Mouse (Mus musculus) frontal cortex, adult (tissue): Measurements from ENCODE around the gene Gjc2.
A peak's percentile ranks its signal among the peaks of the same experiment; 100 is the strongest.
"Not testable (repeated sequence)": the region's sequence is repeated elsewhere in the genome, so short reads cannot be mapped to it uniquely, and the experiment has no call there.

Experiments
- ATAC-seq: cut with Nextera tagmentation; 2 replicates; pipeline ENCODE4 v1.9.2; 2017; ENCODE audit warnings: mild to moderate bottlenecking, moderate library complexity, mixed read lengths; ENCODE audit not compliant: low TSS enrichment

The Gjc2 gene

DNA sequence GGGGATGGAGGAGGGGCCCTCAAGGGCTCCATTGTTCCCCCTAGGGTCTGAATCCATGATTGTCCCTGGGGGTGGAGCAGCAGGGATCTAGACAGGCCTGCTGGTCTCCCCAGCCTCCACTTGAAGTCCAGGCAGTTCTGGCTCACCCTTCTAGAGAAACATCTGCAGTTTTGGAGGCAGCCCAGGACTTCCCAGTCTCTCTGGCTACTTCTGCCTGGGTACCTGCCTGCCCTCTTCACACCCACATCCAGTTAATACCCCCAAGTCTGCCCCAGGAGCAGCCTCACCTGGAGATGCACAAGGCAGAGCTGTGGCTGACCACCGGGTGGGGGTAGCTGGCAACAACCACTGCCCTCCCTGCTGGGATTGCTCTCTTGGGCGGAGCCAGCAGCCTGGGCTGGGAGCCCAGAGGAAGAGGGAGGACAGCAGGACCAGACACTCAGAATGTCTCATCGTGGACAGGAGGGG is at the start of gene Gjc2:
Gene Gjc2 (minus strand): TSS at position 350 of the 468 bp plus-strand sequence.
- peak; percentile 50 for ATAC-seq

DNA sequence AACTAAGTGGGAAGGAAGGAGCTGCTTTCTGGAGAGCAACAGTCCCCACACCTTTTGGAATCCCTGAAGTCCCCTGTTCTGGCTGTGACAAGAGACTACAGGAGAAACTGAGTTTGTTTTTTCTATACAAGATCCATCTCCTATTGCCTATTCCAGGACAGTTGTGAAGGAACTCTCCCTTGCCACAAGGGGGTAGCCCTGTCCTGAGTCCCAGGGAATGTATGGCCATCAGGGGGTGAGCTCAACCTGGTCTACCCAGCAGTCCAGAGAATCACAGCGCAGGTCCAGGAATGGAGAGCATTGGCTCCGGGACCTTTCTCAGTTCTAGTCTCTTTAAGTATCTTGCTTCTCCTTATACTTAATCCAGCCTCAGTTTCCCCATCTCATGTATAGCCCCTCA is 49.8 kb upstream of the Gjc2 start:
- ATAC-seq = no peak

DNA sequence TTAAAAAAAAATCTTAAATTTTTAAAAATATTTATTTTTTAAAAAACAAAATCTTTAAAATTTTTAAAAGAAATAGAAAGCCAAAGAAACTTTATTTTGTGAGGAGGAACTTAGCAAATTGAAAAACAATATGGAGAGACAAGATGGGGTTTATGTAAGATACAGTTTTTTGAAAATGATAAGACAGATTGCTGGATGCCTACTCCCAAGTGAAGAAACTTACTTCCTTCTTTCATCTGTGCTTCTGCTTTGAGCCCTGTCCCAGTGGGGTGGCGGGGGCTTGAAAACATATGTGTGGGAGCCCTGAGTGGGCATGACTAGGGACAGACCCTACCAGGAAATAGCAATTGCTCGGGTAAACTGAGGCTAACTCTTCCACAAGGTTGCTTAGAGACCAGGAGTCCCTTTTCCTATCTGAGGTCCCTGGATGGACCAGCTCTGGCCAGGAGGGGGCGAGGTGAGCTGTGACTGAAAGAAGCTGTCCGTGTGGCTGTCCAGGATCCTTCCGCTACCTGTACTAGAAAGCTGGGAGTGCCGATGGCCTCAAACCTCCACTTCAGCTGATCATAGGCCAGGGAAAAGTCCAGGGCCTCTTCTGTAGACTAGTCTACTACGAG is 47.2 kb upstream of the Gjc2 start:
- ATAC-seq = 0 out of 2 replicates have a peak, but pooled peaks have one; percentile 29

DNA sequence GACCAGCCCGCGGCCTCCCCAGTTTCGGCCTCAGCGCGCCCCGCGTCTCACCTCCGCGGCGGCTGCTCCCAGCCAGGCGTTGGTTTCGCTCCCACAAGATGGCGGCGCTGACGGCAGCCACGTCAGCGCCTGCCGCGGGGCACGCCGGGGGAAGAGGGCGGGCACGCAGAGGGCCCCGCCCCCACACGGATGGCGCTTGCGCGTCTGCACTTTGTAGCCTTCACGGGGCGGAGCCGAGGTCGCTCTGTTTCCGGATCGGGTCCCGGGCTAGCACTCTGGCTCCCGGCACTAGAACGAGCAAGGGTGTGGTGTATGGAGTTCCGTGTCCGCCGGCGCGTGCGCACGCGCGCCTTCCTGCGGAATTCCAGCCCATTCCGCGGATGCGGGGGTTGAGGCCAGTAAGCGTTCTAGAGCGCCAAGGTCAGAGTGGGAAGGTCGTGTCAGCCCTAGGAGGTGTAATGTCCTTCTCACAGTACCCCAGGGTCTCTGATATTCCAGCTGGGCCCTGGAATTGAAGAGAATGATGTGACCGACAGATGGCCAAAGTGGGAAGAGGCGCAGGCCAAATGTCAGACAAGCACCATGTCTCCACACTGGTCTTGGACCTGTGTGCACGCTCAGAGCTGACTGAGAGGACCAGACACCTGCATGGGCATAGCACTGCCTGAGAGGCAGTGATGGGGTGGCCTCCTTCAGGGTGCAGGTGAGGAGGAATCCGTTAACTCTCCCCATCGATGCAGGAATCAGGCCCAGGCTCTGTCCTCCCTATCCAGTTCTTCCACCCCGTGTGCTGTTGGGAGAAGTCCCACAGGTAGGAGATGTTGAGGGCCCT is 45.3 kb upstream of the Gjc2 start, which contains the start of gene Arf1:
Gene Arf1 (minus strand): TSS at position 149 of the 832 bp plus-strand sequence.
- ATAC-seq = peak; percentile 90

DNA sequence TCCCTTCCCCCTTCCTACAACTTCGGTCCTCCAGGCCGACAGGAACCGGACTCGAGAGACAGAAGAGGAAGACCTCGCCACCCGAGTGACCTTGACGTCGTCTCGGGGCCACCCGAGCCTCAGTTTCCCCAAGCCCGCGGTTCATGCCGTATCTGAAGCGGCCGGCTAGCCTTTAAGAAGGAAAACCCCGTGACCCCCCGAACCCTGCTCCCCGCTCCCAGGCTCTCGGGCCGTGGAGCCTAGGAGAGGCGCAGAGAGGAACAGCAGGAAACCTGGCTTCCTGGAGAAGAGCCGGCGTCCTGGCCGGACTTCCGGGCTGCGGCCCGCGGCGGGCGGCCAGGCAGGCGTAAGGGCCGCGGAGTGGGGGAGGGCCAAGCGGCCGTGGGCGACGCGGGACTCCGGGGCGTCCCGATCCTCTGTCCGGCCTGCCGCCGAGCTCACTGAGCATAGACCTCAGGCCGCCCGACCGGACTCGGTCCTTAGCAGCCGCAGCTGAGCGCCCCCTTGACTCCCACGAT is 44.6 kb upstream of the Gjc2 start:
- peak; percentile 52 for ATAC-seq

DNA sequence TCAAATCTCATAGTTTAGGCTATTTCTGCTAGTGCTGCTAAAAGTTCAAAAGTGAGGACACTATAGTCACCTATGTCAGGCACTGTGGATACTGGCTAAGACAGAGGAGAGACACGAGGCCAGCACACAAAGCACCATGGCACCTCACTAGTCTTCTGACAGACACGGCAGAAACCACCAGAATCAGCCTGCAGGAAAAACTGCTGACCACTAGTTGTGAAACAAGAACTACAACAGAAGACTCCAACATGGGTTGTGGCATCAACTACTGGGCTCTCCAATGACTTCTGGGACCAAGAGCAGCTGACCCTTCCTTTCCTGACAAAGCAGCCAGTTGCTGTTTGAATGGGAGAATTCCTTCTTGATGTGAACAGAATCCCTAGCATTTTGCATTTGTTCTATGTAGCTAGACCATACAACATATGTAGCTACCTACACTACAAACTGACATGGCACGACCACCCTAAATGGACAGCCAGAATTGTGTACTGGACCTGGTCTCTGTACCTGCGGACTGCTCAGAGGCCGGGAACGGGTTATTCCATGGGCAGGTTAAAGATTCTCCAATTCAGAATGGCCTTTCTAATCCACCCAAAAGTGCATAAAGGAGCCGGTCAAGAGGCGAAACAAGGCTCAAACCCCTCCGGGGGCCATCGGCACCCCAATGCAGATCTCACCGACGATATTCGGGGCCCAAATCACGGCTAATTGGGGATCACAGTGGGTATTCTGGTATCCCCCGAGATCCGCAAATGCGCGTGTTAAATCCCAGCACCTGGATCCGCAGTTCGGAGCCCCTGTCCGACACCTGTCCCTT is 44.0 kb upstream of the Gjc2 start:
- ATAC-seq = no peak

DNA sequence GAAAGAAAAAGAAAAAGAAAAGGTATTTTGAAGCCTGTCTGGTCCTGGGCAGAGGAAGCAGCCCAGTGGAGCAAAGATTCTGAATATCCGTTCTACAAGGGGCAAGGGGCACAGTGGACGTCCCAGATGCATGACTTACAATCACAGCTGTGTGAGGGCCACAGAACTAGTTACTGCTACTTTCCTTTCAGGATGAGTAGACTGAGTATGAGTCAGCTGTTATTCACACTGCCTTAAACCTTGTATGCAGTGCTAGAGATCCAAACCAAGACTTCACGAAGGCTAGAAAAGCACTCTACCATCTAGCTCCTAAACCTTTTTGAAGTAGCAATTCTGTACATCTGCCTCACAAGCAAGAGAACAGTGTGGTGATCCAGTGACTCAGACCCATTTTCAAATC is 43.2 kb upstream of the Gjc2 start:
- no peak for ATAC-seq

DNA sequence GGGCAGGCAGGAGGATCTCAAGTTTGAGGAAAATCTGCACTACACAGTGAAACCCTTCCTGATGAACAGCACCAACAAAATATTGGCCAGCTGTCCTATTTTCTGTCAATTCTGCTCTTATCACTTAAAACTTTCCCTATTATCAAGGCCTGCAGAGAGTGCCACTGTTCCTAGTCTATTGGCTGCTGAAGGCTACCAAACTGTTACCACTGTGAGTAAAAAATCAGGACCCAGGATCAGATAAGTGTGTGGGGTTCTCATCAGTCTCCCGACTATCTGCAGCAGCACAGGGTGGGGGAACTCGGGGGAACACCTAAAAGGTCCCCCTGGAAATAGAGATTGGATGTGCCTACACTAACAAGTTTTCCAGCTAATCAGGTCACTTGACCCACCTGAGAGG is 42.2 kb upstream of the Gjc2 start:
- ATAC-seq = no peak

DNA sequence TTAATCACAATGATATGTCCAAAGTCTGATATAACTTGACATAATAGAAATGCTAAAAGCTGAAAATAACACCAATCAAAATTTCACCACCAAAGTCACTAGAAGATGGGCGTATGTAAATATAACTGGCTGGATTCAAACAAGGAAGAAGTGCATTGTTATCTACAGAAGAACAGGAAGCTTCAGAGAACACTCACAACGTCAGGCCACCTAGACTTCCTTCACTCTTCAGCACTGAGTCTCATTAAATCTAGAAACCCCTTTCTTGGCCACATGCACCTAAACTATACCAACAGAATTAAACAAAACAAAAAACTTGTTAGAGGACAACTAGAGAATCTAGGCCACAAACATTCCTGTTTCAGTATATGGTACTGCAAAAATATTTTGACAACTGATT is 41.5 kb upstream of the Gjc2 start:
- no peak for ATAC-seq

DNA sequence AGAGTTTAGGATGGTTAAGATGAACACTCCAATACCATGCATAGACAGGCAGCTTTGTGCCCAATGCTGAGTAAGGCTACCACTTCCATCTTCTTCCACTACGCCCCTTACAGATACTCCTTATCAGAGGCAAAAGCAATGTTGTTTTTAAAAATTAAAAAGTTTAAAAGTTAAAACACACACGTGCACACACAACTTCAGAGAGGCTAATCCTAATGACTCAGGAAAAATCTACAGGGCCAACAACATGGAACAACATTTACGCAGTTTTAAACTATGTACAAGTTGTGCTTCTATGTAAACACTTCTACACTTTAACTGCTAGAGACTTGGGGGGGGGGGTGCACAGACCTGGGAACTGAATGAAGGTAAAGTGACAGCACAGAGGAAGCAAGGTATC is 41.0 kb upstream of the Gjc2 start:
- no peak for ATAC-seq

DNA sequence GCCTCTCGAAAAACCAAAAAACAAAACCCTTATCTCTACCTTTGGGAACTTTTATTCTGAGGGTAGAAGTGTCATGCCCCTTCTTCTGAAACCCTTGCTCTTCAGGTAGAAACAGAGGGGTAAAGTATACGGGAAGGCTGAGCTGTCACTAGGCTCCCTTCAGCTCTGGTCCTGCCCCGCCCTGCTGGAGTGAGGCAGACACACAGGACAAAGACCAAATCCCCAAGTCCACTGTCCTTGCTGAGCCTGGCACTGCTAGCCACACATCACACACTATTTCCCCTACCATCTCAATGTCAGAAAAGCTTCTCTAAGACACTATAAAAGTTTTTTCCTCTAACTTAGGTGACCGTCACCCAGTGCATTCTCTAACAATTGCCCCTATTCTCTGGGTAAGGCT is 39.3 kb upstream of the Gjc2 start:
- ATAC-seq = no peak

DNA sequence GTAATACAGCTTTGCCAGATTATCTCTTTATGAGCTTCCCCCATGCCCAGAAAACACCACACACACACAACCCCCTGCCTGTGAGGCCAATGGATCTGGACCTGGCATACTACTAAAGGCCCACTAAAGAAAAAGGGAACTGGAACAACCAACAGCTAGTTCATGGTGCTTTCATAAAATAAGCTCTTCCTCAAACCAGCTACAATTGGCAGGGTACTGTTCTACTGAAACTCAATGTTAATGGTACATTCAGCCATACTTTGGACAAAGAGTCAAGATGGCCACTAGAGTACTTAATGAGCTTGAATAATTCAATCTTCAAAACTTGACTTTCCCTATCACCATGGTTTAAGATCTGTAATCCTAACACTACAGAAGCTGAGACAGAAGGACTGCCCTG is 38.6 kb upstream of the Gjc2 start:
- ATAC-seq = no peak

DNA sequence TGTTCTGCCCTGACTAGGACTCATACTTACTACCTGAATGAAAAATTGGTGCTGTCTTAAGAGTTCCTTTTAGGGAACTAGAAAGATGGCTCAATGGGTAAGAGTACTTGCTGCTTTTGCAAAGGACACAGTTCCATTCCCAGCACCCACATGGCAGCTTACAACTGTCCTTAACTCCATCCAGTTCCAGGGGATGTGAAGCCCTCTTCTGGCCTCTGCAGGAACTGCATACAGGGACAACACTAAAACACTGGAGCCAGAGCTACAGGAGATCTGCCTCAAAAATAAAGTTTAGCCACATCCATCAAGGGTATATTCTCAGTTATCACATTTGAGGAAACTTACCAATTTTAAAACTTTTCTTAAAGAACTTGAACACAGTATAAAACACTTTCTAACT is 36.1 kb upstream of the Gjc2 start:
- ATAC-seq = no peak

DNA sequence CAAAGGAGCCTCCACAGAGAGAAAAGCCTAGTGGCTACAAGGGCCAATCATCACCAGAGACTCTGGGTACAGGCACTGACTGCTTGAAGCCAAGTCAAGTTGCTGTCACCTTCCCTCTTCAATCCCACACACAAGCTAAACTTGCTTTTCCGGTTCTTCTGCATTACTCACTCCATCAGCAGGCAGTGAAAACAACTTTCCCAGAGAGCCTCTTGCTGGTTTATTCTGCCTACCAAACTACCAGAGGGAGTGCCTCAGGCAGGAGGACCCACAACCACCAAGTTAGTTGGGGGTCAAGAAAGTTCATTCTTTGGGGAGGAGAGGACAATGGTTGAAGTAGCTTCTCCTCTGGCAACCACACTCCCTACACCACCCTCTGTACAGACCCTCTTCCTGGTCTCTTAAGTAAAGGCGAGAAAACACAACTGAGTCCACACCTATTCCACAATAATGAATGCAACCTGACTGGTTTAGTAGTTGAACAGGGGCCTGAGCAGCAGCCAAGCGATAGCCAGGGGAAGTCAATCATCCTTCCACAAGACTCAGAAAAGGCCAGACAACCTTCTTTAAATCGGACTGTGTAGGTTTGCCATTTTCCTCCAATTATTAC is 35.5 kb upstream of the Gjc2 start:
- peak; percentile 66; the same call in 1 of the 2 replicates for ATAC-seq

DNA sequence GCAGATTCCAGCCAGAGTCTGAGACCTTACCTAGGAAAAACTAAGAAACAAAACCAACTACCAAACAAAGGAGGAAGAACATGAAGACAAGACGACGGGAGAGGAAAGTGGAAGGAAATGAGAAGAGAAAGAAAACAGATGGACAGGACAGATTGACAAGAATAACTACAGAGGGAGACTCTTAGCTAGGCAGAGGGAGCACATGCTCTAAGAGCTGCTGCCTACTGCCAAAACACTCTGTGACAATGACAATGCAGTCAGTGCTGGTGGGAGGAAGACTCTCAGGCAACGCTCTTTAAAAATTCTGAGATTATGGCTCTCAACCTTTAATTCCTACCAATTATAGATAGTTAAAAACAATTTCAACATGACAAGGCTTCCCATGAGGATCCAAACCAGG is 33.9 kb upstream of the Gjc2 start:
- peak; percentile 83 for ATAC-seq

DNA sequence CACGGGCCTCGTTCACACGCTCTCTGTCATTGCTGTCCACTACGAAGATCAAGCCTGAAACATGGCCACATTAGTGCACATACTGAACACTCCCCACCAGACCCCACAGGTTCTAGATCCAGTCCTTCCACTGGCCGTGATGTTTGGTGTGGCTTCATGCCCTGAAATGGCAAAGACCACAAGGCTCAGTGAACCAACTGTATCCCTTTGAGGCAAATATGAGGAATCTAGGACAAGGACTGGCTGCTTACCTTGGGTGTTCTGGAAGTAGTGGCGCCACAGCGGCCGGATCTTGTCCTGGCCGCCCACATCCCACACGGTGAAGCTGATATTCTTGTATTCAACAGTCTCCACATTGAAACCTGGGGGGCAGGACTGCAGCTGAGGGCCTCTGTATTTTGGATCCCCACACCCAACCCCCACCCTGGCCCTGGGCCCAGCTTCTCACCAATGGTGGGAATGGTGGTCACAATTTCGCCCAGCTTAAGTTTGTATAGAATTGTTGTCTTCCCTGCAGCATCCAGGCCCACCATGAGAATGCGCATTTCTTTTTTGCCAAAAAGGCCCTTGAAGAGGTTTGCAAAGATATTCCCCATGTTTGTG is 30.0 kb upstream of the Gjc2 start:
- ATAC-seq = no peak

DNA sequence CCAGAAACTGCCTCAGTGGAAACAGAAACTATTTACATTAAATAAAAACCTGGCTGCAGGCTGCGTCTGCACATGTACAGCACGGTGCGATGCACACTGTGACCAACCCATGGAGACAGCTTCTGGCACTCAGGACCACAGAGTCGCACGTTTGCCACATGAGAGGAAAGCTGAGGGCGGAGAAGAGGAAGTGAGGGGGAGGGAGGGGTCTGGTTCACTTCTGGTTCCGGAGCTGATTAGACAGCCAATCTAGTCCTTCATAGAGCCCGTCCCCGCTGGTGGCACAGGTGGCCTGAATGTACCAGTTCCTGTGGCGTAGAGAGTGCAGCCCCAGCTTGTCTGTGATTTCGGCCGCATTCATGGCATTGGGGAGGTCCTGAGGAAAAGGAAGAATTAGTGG is 29.3 kb upstream of the Gjc2 start:
- not testable (repeated sequence) for ATAC-seq

DNA sequence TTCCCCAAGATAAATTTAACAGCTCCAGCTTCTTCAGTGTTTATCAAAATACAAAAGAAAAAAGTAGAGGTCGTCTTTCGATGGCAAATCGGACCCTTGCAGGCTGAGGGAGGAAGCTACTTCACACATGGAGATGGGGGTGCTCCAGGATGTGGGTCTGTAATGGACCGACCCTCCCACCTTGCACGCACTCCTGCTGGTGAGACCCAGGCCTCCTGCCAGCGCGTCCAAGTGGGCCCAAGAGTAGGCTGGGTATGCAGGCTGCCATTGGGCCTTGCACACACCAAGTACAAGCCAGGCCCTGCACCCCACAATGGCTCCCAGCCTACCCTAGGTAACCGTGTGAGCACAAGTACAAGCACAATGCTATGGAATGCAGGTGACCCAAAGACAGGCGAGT is 28.5 kb upstream of the Gjc2 start:
- not testable (repeated sequence) for ATAC-seq

DNA sequence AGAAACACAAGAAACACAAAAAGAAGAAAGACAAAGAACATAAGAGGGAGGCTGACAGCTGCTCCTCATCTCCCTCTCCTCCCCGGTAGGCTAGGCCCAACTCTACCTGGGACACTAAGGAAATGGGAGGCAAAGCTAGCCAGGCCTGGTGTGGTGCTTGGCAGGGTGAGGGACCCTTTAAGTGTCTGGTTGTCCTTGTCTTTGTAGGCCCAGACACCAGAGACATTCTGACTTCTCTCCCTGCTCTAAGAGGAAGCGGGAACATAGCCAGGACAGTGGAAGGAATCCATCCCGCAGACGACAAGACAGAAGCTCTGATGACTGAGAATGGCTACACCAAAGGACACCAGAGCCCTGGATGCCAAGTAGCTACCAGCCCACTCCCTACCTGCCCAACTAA is 27.0 kb upstream of the Gjc2 start:
- ATAC-seq = no peak

DNA sequence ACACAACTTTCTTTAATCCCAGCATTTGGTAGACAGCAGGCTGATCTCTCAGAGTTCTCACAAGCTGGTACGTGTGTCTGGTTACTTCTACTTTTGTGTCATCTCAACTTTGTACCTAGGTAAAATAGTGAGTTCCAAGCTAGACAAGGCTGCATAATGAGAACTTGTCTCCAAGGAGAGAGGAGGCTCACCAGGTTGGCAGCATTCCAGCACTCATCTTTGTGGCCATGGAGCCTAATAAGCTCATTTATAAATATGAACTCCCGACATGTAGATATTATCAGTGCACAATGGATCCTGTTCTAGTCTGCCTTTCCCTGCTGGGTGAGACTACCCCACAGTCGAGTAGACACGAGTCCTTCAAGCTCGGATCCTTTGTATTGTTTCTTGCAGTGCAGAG is 26.6 kb upstream of the Gjc2 start:
- no peak for ATAC-seq

DNA sequence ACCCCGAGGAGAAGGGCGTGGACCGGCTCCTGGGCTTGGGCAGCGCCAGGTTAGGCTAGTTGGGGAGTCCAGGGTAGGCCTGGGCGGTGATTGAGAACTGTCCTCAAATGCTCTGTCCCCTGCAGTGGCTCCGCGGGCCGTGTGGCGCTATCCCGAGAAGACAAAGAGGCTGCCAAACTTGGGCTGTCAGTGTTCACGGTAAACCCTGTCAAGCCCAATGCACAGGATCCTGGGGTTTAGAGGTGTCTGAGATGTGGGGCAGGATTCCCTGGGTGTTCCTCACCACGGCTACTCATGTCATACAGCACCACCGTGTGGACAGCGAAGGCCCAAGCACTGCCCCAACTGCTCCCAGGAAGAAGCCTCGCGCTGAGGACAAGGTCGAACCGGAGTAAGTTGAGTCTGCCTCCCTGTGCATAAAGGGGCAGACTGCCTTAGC is 26.0 kb upstream of the Gjc2 start:
- ATAC-seq = peak; percentile 50
